Mouse (Mus musculus) olfactory bulb, adult 2 months (tissue): Measurements from ENCODE around the gene Il2rb.

Experiments
- CTCF ChIP-seq: fragments of 200-500 bp; IDR thresholded peaks from 2 replicates; pipeline ENCODE4 v1.5.1; 2012; ENCODE audit warnings: low read depth, mild to moderate bottlenecking, low read length, moderate library complexity; ENCODE audit not compliant: insufficient read depth
- POLR2A ChIP-seq: fragments of 200-500 bp; IDR thresholded peaks from 2 replicates; pipeline ENCODE4 v1.6.1; 2012; ENCODE audit warnings: mild to moderate bottlenecking, low read depth, low read length, moderate library complexity; ENCODE audit not compliant: insufficient read depth

DNA sequence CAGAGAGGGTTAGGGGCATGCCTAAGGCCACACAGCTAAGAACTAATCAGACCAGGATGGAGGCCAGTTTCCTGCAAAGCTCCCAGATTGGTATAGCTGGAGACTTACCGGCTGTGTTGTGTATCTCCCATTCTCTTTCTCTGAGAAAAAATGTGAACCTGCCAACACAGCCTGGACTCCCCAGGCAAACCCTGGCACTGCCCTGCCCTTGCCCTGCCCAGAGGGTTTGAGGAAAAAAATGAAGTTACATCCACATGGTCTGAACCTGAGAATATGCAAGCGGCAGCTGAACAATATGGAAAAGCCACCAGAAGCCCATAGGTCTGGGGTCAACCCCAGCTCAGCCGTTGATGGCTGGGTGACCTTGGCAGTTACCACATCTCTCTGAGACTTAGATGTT lies 5.8 kb downstream of the Il2rb start:
- no peak for TF ChIP-seq CTCF
- no peak for TF ChIP-seq POLR2A
